Mouse (Mus musculus) spleen, adult 18-20 months (tissue): ENCODE measurements at regions not wholly inside any gene's neighbourhood (a gene's known extent, or its start where the extent isn't known, plus 50 kb on each side); places are given as distances from the start of the nearest gene placed in this dataset.

Experiments
- DNase-seq, 2 experiments: peaks; one replicate each; pipeline ENCODE4 v3.0.0; 2022; ENCODE audit warnings: mixed read lengths in 2 of 2

DNA sequence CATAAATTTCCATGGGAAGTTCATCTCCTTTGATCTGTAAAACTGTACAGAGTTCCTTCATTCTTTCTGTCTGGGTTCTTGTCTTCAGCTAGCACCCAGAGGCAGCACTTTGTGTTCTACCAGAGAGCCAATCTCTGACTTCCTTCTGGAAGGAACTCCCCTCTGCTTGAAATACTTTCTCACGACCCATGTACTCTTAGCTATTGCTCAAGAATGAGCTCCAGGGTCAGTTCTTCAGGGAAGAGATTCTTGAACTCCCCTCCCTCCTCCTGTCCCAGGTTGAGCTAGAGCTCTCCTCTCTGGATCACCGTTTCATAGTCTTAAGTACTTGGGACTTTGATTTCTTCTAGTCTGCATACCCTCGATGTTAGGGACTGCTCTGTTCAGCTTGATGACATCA, 311.8 kb downstream of the Foxo1 start:
- DNase-seq, result no peak

DNA sequence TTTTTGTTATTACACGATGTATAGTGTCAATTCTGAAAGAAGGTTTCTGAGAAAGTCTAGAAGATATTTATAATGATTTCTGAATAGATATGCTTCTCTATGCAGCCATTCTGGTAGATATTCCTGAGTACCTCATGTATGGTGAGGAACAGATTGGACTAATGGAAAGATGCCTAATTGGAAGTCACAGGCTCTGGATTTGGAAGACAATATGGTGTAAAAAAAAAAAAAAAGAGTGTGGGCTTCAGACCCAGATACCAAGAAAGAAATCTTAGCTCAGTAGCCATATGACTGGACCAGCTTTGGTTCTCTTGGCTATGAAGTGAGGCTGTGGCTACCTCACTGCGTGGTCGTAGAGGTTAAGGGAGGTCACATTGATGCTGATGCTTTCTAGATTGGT, 311.0 kb downstream of the Foxo1 start:
- DNase-seq, result no peak

DNA sequence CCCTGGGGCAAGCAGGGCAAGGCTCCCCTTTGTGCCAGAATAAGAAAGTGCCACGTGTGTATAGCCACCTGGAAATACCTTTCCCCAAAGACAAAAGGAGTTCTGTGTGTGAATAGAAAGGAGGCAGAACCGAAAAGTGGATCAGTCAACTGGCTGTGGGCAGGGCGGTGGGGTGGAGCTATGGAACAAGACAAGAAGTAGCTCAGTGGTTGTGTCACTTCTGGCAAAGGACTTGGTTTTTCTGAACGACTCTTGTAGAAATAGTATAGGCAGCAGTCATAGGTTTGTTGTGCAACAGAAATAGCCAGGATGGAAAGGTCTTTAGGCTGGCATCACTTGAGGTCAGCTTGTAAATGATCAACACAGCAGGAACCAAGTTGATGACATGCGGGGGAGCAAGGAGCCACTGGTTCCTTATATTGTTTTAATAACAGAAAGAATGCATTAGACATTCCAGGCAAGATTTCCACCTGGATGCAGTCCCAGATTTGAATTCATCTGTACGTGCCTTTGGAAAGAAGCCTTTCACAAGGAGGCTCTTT, 308.6 kb downstream of the Foxo1 start:
- DNase-seq, result no peak

DNA sequence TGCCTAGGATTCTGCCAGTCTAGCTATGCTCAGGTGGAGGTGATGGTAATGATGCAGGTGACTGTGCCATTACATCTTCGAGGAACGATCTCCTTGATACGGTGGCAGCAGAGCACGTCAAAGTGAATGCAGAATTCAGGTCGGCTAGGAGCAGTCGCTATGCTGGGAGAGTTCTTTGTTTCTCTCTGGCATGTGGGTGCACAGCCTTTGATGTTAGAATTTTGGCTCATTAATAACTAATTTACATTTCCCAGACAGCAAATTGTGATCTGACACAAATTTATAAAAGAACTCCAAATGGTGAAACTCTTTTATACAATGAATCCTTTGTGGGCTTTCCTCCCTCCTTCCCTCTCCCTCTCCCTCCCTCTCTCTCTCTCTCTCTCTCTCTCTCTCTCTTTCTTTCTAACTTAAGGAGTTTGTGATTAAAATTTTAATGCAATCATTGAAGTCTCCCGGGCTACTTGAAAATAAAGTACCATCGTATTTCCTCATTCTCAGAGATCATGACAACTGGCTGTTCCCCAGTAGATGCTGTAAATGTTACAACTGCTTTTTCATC, 307.2 kb downstream of the Foxo1 start:
- DNase-seq, result no peak

DNA sequence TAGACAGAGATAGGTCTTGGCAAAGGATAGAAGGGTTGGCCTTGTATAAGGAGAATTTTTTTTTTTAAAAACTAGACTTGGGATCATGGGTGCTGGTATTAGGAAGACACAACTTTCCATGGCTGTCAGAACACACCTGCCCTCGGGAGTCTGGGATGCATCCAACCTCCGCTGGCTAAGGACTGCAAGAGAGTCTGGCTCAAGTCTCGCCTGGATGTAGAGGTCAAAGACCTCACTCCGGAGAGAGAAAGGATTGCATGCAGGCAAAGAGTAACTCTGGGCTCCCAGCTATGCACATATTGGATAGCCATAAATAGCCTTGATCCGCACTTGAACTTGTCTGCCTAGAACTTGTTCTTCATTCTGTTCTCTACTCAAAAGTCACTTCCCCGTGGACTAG, 306.2 kb downstream of the Foxo1 start:
- no peak for DNase-seq

DNA sequence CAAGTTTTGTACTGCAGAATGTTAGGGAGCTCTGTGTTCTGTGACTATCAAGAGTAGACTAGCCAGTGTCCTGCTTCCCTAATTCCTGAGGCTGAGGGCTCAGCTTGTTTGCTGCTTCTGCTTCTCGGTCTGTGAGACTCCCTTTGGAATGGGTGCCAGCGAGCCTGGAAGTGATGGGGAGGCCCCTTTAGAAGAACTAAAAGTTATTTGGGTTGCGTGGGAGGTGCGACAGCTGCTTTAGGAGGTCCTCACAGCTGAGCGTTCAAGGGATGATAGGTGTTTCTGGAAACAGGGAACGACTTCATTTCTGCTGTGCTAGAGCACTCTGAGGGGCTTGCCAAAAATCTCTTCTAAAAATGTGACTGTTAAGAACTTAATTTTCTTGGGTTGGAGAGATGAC, 305.7 kb downstream of the Foxo1 start:
- no peak for DNase-seq

DNA sequence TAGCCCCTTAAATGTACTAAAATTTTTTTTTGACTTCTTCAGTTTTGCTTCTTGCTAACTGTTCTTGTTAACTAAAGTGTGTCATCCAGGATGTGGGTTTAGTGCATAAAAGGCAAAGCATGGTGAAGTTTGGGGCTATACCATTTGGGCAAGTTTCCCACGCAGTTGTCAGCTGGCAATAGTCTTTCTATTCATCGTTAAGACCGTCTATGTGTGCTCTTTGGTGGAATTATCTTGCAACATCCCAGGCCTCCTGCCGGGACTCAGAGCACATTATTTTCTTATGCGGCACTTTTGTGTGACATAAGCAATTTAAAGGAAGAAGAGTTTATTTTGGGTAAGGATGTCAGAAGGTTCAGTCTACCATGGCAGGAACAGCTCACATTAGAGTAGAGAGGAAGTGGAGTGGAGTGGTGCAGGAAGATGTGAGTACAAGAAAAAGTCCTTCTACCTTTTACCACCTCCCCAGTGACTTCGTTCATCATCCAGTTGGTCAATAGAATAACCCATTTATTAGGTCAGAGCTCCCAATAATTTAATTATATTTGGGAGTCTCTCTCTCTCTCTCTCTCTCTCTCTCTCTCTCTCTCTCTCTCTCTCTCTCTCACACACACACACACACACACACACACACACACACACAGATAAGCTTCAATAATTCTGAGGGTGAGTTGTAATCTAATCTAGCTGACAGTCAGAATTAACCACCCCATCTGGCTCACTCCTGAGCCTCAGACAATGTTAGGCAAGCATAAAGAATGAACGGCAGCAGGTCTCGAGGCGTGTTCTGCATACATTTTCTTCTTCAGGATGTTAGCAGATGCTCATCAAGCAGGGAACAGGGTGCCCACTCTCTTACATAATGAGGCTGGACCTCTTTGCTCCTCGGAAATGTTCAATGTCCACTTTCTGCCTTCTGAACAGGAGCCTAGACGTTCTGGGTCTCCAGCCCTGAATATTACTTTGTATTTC, 304.7 kb downstream of the Foxo1 start:
- peak; percentile 25 to 55 for DNase-seq

DNA sequence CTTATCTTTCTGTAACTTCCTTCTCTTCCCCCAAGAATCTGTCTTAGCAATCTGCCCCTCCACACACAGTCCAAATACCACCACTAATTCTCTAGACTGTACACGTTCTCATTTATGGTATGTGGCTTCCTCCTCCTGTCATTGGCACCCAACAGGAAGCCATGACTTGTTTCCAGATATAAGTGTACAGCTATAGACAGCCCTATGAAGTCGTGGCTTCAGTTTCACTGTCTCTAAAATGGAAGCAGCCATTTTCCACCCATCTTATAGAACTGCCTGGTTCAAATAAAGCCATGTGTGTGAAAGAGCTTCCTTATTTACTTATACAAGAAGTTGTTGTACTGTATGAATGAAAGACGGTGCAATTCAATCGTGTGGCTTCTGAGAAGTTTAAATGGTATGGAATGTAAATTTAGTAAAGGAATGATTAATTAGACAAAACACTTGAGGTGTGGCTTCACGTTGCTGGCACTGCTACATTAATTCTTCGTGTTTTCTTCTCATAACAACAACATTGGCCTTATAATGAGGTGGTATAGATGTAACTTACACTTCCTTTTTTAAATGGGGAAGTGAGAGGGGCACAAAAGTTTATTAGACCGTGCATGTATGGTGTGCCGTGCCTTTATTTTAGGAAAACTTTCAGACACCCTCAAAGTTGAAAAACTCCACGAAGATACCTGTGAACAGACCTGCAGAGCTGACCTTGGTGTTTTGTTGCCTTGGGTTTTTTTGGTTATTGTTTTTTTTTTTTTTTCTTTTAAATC, 299.7 kb downstream of the Foxo1 start:
- DNase-seq, result no peak

DNA sequence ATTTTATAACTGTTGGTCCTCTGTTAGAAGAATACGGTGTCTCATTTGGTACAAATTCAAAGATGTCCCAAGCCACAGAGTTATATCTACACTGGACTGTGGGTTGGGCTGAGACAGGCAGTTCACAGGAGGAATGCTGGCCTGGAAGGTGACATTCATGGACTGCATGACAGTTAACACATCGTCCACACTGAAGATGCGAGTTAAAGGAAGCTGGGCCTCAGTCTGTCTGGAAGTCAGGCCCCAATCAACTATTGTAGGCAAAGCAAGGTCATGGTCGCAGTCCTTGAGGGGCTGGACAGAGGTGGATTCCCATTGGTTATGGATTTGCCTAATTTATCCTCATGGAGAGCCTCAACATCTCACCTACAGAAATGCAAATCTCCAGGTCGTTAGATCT, 295.5 kb downstream of the Foxo1 start:
- DNase-seq, result no peak

DNA sequence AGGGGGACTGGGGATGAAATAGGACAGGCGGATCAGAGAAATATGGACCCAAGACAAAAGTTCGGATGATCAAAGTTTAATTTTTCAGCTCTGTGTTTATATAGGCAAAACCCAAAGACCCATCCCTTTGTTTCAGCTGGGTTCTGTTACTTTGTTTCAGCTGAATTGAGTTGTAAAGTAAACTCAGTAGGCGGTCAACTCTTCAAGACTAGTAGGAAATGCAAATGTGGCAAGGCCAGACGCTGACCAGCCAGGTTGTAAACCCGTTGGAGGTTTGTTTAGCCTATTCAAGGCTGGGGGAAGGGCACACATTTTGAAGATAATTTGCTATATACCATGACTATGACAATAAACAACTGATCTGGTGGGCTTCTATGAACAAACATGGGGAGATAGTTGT, 294.7 kb downstream of the Foxo1 start:
- no peak for DNase-seq

DNA sequence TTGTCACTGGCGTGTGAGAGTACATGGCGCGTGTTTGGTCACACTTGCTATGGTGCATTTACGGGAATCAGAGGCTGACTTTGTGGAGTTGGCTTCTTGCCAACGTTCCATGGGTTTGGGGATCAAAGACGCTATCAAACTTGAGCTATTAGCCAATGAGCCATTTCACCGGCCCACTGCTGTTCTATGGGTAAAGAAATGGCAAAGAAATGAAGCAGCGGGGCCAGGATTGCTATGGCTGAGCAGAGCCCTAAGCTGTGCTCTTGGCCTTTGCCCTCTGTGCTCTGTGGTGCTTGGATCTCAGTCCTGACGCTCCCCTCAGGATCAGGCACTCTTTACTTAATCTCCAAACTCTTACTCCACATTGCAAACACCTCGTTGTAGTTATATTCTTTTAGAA, 291.3 kb downstream of the Foxo1 start:
- no peak for DNase-seq

DNA sequence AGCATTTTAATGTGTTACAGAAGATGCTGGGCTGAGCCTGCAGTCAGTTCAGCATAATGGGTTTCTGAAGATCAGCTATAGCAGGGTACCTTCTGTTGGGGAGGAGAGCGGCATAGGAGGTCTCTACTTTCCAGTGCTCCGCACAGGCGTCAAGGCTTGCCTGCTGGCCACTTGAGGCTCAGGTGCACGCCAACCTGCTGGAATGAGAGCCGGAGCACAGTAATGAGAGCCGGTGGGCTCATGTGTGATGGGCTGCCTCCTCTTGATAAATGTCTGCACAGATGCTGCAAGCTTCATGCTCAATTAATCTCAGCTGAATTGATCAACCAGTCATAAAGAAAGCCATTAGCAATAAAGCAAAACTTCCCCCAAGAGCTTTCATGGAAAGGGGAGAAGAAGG, 290.6 kb downstream of the Foxo1 start:
- no peak for DNase-seq

DNA sequence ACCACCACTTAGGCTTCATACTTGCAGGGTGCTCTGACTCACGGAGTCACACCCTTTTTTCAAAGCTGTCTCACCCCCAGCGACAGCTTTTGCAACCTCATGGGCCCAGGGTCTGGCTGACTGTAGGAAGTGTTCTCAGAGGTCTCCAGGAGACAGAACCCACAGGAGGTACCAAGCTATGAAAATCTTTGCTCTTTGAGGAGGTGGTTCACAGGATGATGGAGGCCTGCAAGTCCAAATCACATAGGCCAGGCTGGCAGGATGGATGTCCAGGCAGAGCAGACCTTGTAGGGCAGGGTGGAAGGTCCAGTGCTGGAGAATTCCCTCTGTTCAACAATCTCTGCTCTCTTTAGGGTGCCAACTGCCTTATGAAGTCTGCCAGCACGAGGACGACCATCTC, 289.2 kb downstream of the Foxo1 start:
- DNase-seq, result no peak

DNA sequence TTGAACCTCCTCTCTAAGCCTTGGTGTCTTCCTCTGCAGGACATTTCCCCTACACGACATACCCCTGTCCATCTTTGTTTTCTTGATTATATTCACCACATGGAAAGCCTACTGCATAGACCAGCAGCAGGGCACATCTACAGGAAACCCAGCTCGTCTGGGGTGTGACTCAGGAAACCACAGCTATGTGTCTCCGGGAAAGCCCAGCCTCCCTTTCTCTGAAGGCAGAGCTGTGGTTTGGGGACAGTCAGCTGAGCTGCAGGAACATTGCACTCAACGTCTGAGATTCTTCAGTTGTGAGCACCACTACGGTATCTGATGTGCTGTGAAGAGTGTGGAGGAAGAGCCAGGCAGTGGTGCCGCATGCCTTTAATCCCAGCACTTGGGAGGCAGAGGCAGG, 286.9 kb downstream of the Foxo1 start:
- DNase-seq, result peak; percentile 46 to 52

DNA sequence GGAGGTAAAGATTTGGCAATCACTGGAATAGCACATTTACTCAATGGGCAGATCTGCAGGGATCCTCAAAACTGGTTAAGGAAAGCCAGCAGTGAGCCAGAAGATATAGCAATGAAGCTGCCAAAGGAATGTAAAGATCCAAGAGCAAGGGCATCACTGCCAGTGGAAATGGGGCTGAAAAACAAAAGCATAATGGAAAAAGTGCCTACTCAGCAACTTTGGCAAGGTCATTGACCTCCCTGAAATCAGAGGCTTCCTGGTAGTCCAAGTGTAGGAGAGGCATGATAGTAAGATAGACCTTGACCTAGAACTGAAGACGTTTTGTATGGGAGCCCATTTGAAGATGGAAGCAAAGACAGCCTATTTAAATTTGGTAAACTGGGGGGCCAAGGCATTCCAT, 286.4 kb downstream of the Foxo1 start:
- DNase-seq, result no peak

DNA sequence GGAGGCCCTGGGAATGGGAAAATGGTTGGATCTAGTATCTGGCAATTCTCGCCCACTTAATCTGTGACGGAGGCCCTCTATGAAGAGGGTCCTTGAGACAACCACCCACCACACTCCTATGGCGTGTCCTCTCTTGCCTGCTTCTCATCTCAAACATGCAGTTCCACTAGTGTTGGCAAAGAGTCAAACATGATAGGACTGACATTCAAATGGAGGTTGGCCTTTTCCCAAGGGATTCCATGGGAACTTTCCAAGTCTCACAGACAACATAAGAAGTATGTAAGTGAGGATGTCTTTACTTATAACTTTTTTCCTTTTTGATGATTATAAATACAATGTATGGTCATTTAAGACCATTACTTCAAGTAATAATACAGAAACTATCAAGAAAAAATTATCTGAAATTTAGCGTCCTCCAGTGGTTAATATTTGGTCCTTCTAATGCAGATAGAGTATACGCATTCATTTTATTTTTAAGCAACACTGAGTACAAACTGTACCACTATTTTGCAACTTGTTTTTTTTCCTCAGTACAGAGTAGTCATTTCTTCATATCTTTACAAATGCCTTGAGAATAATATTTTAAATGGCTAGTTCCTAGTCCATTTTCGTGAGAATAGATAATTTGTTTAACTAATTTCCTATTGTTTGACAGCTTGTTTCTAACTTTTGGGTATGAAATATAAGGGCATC, 280.2 kb downstream of the Foxo1 start:
- DNase-seq, result no peak

DNA sequence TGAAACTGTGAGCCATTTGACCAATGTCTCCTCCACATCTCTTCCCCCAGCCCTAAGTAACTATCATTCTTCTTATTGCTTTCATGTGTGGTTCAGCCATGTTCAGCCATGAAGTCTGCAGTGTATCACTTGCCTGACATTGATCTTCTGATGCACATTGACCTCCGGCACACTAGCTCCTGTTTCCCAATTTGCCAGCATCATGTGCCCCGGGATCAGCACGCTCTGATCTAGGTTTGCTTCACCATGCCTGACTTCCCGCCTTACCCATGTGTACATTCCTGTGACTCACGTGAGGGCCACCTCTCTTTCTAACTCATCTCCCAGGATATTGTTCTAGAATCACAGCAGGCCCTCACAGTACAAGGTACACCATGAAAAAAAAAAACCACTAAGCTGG, 277.9 kb downstream of the Foxo1 start:
- no peak for DNase-seq

DNA sequence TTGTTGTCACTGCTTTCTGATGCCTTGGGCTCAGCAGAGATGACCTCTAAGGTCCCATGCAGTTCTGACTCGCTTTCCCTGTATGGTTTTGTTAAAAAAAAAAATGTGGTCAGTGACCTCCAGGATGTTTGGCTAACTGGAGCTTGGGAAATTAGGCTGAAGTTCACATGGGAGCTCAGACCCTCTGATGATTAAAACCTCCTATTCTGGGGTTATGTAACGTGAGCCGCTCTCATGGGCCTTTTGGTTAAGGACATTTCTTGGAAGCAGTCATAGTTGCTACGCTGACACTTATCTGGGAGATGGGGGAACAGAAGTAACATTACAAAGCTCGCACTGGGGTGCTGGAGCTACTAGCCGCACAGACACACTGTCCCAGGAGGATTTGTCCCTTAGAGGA, 274.9 kb downstream of the Foxo1 start:
- DNase-seq, result no peak

DNA sequence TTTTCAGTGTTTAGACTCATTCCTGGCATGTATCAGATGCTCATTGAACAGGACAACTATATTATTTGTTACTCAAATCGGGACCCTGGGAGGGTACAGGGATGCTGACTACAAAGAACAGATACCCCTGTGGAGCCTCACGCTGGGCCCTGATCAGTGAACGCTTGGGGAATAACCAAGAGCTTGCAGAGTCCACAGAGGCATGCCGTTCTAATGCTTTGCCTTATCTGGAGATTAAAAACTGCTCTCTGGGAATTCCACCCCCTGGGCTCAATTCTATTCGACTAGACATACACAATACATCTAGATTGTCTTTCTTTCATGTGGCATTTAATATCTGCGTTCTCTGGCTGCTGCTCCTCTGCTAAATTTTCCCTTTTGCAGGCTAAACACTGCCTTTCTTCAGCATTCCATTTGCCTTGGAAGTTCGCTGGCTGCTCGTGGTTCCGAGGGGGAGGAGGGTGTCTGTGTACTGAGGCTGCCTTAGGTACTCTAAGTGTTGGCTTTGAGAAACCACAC, 272.8 kb downstream of the Foxo1 start:
- no peak for DNase-seq

DNA sequence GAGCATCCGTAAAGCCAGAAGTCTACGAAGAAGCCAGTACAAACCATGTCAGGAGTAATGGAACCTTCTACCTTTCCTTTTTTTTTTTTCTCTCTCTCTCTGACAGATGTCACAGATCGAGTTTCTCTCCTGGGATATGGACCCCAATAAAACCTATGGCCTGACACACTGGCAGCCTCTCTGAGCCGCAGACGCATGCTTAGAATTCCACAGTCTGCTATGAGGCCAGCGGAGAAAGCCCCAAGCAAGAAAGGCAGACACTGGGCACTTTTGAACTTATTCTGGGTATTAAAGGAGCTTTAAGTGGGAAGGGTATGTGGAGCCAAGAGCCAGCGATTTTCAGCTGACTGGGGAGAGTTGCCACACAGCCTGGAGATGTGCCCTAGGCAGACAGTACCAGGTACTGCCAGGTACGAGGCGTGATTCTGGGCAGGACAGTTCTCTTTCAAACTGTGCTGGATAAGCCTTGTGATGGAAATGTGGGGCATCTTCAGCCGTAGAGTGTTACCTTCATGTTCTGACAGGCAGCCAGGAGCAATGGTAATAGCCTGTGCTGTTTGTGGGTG, 271.8 kb downstream of the Foxo1 start:
- no peak for DNase-seq

DNA sequence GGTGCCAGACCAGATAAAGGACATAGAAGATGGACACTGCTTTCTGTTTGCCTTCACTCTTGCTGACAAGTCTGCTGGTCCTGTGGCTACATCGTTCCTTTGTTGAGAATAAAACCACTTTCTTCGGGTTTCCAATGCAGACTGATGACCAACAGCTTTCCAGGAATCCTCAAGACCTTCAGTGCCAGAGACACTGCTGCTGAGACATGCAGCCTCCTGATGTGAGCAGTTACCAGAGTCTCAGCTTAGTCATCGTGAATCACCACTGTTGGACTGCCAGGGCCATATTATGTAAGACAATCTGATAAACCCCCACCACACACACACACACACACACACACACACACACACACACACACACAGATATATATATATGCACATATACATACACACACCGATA, 270.2 kb downstream of the Foxo1 start:
- DNase-seq, result no peak

DNA sequence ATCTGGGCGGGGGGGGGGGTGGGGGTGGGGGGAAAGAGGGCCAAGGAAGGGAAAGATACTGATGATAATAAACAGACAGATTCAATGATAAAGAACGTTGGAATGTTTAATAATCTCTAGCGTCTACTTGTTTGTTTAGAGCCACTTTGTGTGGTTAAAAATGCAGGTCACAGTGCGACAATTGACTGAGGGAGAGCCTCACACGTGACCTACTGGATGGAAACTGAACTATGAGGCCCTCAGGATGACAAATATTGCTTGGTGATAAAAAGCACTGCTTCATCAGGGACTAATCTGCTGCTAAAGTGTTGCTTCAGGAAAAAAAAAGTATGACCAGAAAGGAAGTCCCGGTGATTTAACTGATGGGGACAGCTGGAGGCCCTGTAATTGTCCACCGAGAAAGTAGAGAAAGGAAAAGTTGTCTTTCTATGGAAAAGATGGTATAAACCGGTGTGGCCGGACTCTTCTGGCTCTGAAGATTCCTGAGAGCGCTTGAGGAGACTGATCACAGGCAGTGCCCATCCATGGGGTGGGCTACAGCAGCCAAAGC, 269.3 kb downstream of the Foxo1 start:
- DNase-seq, result no peak
